ENCODE assay signal across 16 mouse cellular contexts in genomic region chr14:28420596-28420995, GRCm38 (mm10).
"Had no signal": no experiment of that assay in that cellular context is flagged by ENCODE, and none has a peak within 500 bp of the region (broad histone marks: within the 10 kb centered on the region; RNA-seq: fewer than 3 reads in every experiment).

No protein-coding gene starts in this region.

- H3K27me3 ChIP-seq: liver, embryonic 15.5 days had no signal

- H3K9ac ChIP-seq: liver, embryonic 15.5 days; neural tube, embryonic 13.5 days had no signal

- ATAC-seq: lung, postnatal 0 days had no signal

- H3K9me3 ChIP-seq: liver, embryonic 15.5 days; neural tube, embryonic 13.5 days had no signal

- DNase-seq: kidney, postnatal 10 days; kidney, postnatal 4 days; left cerebral cortex, postnatal 4 days; lung, adult 2 months; lung, postnatal 36 days; midbrain, embryonic 14.5 days; retina, postnatal 1 day; right cerebral cortex, postnatal 4 days; spleen, adult 18-20 months; thymus, adult 18-20 months; thymus, postnatal 14 days had no signal

- H3K4me1 ChIP-seq: liver, embryonic 15.5 days had no signal

- H3K36me3 ChIP-seq: liver, embryonic 15.5 days; neural tube, embryonic 13.5 days had no signal

- H3K27ac ChIP-seq: layer of hippocampus, adult 2 months; liver, embryonic 15.5 days; neural tube, embryonic 13.5 days had no signal

- H3K4me3 ChIP-seq: layer of hippocampus, adult 2 months; liver, embryonic 15.5 days; neural tube, embryonic 13.5 days had no signal

- H3K4me2 ChIP-seq: liver, embryonic 11.5 days; liver, embryonic 15.5 days; neural tube, embryonic 13.5 days had no signal
